Mouse (Mus musculus) kidney, adult 8-10 months (tissue): ENCODE results near the gene Klk1b1.
"Not testable (repeated sequence)": the region's sequence is repeated elsewhere in the genome, so short reads cannot be mapped to it uniquely, and the experiment has no call there.

Experiments
- DNase-seq, 2 experiments: peaks; one replicate each; pipeline ENCODE4 v3.0.0; 2022

The Klk1b1 gene

DNA sequence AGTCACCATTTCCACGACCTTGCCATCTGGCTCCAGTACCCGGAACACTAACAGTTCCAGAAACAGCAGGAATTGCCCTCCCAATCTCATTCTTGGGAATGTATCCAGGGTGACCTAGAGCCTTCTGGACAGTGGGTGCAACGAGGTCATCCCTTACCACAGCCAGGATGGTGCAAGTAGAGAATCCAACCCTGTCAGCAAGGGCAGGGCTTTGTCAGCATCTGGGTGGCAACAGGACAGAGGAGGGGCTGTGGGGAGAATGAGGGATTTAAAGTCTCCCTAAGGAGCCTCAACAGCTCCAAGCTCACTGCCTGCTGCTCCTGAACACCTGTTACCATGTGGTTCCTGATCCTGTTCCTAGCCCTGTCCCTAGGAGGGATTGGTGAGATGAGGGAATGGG is at the start of gene Klk1b1:
Klk1b1 (plus strand) TSS at position 301 of the 400 bp plus-strand sequence.
- no peak for DNase-seq

DNA sequence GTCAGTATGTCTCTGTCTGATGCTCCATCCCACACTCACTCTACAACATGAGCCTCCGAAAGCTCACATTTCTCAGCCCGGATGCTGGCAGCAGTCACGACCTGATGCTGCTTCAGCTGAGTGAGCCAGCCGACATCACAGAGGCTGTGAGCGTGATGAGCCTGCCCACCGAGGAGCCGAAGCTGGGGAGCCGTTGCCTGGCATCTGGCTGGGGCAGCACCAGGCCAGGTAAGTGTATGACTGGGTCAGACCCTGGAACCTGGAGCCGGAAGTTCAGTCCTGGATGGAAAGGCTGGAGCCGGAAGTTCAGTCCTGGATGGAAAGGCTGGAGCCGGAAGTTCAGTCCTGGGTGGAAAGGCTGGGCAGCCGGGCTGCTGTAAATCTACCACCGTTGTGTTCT is 48.1 kb upstream of the Klk1b1 start:
- no peak for DNase-seq

DNA sequence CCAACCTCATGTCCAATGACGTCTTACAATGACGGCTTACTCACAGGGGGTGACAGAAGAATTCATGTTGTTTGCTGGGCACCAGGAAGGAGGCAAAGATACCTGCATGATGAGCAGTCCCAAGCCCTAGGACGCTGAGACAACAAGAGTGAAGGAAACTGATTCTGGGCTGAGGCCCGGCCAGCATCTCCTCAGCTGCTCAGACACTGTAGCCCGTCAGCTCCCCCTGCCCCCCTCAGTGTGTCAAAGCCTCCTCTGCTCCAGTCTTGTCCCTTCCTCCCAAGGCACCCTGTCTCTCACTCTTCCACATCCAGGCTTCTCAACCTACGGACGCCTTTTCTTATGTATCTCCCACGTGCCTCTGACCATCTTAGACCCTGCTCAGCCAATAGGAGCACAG is 47.7 kb upstream of the Klk1b1 start:
- no peak for DNase-seq

DNA sequence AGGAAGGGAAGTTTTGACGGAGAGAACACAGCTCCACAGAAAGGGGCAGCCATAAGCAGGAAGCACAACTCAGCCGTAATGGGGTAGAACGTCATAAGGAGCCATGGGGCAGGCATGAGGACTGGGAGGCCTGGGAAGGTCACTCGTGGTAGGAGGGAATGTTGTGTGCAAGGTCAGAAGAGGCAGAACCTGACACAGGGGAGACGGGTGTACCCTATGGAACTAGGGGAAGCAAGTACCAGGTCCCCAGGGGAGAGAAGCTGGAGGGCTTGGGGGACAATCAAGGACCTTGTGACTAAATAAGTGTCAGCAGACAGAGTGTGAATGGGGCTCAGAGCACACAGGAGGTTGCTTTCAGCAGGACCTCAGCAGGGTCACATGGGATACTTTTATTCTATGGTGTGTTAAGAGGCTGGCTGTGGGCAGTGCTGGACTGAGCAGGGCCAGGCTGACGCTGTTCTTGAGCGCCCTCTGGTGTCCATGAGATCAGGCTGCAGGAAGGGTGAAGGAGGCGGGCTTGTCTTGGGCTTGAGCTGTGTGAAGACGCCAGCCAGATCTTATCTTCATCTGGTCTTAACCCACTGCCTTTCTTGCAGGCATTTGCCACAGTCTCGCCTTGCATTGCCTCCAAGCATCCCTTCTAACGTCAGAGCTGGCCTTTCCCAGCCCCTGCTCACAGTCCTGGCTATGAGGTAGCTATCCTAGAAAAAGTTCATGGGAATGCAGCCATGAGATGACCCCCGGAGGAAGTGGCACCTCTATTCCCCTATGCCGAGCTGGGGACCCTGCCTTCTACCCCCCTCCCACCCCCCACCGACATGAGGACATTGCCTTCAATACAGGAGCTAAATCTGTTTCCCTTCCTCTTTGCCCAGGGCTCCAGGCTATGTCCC is 46.7 kb upstream of the Klk1b1 start:
- peak; percentile 54 to 73 for DNase-seq

DNA sequence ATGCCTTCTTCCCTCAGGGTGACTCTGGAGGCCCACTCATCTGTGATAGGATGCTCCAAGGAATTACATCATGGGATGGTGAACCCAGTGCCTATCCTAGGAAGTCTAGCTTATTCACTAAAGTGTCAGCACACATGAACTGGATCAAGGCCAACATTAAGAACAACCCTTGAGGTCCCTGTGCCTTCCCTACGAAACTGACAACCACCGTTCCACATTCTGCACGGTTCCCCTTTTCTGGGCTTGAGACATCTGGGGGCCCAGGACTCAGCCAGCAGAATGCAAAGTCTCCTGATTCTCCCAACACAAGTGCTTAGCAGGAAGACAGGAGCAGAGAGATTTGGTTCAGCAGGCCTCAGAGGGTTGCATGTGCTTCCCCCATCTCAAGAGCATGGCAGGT is 46.0 kb upstream of the Klk1b1 start:
- no peak for DNase-seq

DNA sequence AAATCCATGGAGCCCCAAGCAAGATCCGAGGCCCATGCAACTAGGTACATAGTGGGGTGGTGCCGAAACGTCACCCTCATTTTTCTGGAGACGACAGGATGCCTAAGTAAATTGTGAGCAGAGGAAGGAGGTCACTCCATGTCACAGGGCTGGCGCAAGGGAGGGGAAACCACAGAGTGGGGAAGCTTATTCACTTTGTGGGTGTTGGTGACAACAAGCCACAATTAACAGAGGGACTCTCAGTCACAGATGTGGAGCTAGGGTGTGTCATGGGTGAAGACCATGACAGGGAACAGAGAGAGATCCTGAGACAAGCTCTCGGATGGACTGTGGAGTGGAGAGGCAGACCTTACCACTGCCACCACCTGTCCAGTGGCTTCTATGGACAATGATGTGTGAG is 45.5 kb upstream of the Klk1b1 start:
- DNase-seq: no peak

DNA sequence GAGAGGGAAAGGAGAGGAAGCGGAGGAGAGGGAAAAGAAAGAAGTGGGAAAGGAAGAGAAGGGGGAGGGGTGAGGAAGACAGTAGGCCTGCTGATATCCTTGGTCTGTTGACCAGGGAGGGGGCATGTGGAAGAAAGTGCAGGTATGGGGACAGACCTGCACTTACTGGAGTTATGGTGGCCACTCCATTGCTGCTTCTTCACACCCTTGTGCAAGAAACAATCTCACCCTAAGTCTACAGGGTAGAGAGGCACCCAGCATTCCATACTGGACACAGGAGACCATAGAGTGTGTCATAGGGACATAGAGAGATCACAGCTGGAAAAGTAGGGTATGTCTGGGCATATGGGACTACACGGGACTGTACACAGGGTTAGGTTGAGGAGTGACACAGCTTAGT is 44.6 kb upstream of the Klk1b1 start:
- no peak for DNase-seq

DNA sequence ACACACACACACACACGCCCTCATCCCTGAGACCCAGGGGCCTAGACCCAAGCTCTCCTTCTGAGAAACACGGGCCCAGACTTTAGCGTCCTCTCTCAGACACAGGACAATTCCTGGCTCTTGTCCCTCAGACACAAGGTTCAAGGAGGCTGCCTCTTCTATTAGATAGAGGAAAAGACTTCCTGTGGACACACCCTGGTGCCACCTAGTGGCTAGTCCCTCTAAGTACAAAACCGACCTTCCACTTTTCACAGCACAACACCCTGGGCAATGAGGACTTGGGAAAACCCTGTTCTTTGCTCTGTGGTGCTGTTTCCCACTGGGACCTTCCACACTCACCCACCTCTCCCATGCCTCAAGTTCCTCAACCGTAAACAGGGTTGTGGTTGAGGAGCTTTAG is 40.6 kb upstream of the Klk1b1 start:
- peak in 1 of 2 experiments; percentile 19 for DNase-seq

DNA sequence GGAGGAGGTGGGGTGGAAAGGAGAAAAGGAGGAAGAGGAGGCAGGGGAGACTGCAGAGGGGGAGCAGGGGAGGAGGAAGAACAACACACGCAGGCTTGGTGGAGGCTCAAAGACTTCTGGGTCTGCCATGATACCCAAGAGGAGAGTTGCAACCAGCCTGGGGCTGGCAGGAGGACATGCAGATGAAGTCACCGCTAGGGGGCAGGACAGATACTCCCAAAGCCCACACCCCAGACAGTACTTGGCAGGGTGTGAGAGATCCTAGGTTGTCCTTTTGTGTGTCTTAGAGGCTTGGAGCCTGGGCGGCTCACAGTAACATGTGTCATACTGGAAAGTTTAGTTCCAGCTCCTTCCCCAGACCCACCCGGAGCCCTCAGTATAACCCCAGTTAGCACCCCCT is 38.0 kb upstream of the Klk1b1 start:
- DNase-seq: peak; percentile 23 to 39

DNA sequence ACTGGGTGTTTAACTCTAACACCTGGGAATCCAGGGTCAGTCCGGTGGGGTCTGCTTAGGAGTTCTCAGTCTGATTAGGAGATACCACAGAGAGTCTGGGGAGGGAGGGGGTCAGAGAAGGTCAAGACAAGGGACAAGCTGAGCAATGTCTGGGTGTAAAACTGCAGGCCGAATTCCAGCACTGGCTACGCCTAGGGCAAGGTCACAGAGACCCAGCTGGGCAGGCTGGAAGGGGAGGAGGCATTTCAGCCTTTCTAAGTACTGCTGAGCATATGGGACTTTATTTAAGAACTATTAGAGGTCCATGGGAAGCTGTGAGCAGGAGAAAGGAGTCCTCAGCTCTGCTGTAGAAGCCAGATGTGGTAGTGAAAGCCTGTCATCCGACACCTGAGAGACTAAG is 34.2 kb upstream of the Klk1b1 start:
- no peak for DNase-seq

DNA sequence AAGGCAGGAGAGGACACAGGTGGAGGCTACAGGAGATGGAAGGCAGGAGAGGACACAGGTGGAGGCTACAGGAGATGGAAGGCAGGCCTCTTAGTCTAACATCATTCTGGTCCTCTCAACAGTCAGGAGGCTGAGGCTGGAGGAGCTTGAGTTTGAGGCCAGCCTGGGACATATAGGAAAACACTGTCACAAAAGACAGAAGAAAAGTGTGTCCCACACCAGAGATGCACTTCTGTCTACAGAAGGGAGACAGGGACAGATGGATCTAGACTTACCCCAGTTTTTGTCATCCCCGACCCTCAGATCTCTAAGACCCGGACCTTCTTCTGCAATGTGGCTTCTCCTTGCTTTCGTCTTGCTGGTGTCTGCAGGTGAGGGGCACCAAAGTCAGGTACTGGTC is 33.1 kb upstream of the Klk1b1 start, which contains the start of gene Klk15:
Klk15 (plus strand) TSS at position 301 of the 400 bp plus-strand sequence.
- no peak for DNase-seq

DNA sequence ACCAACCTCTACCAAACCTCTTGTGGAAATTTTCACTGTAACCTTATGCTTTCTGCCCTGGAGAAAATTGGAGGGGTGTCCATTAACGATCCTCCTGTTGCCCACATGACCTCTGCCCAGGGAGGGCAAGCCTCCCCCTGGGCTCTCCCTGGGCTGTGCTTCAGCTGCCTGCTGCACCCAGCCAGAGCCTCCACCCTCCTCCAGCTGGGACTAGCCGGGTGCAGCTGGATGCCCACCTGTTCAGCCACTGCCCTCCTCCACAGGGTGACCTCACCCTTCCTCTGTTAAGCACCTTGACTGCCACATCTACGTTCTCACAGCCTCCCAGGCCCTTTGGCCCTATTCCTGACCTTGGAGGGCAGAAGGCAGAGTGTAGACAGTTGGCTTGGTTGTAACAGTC is 31.8 kb upstream of the Klk1b1 start:
- DNase-seq: peak; percentile 26 to 61

DNA sequence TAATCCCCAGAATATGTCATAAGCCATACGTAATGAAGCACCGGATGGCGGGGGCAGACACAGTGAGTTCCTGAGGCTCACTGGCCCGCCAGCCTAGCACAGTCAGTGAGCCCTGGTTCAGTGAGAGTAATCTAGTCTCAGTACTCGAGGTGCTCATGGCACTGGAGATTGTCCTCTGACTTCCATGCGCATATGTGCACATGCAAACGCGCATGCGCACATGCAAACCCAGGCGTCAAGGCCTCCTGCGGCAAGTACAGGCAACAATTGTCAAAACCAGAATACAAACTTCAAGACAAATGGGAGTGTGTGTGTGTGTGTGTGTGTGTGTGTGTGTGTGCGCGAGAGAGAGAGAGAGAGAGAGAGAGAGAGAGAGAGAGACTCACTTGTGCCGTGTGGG is 30.0 kb upstream of the Klk1b1 start:
- DNase-seq: no peak

DNA sequence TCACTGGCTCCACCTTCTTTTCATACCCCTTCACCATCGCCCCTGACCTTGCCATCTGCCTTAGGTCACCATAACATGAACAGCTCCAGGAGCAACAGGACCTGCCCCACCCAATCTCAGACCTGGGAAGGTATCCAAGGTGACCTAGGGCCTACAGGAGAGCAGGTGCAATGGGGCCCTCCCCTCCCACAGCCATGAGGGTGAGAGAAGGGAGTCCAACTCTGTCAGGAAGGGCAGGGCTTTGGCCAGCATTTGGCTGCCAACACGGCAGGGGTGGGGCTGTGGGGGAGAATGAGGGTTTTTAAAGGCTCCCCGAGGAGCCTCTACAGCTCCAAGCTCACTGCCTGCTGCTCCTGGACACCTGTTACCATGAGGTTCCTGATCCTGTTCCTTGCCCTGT is 24.3 kb upstream of the Klk1b1 start:
- peak; percentile 25 to 40 for DNase-seq

DNA sequence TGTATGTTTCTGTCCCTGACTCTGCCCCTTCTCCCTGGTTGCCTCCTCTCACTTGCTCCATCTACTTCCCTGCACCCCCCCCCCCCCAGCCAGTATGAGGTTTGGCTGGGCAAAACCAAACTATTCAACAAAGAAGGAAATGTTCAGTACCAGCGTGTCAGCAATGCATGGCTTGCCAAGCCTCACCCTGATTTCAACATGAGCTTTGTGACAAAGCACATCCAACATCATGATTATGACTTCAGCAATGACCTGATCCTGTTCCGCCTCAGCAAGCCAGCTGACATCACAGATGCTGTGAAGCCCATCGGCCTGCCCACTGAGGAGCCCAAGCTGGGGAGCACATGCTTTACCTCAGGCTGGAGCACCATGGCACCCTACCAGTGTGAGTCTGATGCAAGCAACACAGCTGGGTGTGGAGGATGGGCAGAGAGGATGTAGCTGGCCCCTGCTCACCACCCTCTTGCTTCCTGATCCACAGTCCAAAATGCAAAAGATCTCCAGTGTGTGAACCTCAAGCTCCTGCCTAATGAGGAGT is 21.8 kb upstream of the Klk1b1 start:
- DNase-seq: no peak

DNA sequence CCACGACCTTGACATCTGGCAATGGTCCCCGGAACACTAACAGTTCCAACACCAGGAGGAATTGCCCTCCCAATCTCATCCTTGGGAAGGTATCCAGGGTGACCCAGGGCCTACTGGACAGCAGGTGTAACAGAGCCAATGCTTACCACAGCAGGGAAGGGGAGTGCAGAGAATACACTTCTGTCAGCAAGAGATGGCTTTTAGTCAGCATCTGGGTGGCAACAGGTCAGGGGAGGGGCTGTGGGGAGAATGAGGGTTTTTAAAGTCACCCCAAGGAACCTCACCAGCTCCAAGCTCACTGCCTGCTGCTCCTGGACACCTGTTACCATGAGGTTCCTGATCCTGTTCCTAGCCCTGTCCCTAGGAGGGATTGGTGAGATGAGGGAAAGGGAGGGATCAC is 16.2 kb upstream of the Klk1b1 start, which contains the start of gene Klk1b8:
Klk1b8 (plus strand) TSS at position 301 of the 400 bp plus-strand sequence.
- no peak for DNase-seq

DNA sequence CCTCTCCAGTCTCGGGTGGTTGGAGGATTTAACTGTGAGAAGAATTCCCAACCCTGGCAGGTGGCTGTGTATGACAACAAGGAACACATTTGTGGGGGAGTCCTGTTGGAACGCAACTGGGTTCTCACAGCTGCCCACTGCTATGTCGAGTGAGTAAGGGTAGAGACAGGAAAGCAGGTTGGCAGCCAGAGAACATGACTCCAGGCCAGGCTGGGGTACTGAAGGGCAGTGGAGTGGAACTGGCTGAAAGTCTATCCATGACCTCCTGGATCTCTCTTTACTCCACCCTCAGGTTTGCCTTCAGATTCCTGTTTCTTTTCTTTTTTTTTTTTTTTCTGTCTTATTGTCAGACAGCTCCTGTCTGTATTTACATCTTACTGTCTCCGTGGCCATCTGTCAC is 13.8 kb upstream of the Klk1b1 start:
- peak; percentile 12 to 38 for DNase-seq

DNA sequence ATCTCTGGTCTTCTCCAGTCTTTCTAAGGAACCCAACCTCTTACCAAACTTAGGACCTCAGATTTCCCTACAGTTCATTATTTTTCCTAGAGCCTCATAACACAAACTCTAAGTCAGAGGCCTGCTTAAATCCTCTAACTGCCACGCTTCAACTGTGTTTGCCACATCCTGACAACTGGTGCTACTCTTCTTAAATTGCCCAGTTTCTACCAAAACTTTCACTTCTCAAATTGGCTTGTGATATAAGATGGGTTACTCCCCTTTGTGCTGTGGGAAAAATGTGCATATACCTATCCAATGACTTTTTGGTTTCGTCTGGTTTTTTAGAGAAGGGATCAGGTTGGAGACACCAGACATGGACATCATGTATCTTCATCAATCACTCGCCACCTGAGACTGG is 507 bp downstream of the Klk1b1 start:
- DNase-seq: no peak

DNA sequence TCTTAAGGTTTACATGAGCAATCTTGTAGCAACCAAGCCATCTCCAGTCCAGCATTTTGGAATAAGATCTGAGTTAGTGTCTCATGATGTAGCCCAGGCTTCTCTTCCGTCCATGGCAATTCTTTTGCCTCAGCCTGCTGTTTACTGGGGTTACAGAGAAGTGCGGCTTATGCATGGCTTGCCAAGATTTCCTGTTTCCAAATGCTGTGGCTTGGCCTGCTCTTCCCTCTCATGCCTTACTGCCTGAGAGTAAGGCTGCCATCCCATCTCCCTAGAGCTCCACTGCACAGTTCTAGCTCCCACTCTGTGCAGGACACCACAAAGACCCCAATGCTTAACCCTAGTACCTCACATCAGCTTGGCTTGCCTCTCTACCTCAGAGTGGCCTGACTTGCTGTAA is 1.1 kb downstream of the Klk1b1 start:
- DNase-seq: no peak

DNA sequence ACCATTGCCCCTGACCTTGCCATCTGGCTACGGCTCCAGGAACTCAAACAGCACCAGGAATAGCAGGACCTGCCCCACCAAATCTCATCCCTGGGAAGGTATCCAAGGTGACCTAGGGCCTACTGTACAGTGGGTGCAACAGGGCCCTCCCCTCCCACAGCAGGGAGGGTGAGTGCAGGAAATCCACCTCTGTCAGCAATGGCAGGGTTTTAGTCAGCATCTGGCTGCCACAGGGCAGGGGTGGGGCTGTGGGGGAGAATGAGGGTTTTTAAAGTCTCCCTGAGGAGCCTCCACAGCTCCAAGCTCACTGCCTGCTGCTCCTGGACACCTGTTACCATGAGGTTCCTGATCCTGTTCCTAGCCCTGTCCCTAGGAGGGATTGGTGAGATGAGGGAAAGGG is 9.2 kb downstream of the Klk1b1 start, which contains the start of gene Klk1b9:
Klk1b9 (plus strand) TSS at position 301 of the 400 bp plus-strand sequence.
- not testable (repeated sequence) for DNase-seq

DNA sequence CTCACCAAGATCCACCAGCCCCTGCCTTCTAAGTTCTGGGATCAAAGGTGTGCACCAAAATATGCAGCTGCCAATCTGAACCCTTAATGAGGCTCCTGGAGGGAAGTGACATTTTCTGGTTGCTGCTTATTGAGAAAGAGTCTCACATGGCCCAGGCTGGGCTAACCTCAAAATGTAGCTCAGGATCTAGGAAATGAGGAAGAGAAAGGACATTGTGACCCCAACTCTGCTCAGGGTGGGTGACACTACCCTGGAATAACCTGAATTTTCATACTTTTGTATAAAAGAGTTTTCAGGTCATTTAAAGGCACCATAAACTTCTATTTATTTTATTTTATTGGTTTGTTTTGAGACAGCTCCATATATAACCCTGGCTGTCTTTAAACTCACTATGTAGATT is 19.1 kb downstream of the Klk1b1 start:
- DNase-seq: no peak

DNA sequence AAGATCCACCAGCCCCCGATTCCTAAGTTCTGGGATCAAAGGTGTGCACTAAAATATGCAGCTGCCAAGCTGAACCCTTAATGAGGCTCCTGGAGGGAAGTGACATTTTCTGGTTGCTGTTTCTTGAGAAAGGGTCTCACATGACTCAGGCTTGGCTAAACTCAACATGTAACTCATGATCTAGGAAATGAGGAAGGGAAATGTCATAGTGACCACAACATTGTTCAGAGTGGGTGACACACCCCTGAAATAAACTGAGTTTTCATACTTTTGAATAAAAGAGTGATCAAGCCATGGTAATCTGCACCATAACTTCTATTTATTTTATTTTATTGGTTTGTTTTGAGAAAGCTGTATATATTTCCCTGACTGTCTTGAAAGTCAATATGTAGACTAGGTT is 28.3 kb downstream of the Klk1b1 start:
- not testable (repeated sequence) for DNase-seq

DNA sequence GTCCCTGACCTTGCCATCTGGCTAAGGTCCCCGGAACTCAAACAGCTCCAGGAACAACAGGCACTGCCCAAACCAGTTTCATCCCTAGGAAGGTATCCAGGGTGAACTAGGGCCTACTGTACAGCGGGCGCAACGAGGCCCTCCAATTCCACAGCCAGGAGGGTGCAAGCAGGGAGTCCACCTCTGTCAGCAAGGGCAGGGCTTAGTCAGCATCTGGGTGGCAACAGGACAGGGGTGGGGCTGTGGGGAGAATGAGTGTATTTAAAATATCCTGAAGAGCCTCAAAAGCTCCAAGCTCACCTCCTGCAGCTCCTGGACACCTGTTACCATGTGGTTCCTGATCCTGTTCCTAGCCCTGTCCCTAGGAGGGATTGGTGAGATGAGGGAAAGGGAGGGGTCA is 29.0 kb downstream of the Klk1b1 start, which contains the start of gene Klk1b11:
Klk1b11 (plus strand) TSS at position 301 of the 400 bp plus-strand sequence.
- not testable (repeated sequence) for DNase-seq

DNA sequence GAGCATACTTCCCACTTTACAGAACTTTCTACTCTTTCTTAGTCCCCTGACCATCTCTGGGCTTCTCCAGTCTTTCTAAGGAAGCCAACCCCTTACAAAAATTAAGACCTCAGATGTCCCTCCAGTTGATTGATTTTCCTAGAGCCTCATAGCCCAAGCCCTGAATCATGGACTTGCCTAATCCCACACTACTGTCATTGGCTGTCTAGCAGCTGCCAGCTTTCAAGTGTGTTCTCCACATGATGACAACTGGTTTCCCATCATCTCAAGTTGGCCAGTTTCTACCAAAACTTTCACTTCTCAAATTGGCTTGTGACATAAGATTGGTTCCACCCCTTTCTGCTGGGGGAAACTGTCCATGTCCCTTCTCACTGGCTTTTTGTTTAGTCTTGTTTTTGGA is 38.3 kb downstream of the Klk1b1 start:
- DNase-seq: no peak
